Mouse (Mus musculus) C2C12 (cell line): ENCODE measurements around the gene Helb. TPM values are rescaled to one million over a fixed set of nuclear protein-coding genes. Genes with fewer than 3 reads are reported as not detected.

ENCODE experiments used
- H3K27me3 ChIP-seq: one replicate; pipeline ENCODE4 v1.6.1; 2011; ENCODE audit not compliant: control insufficient read depth, insufficient read depth, insufficient read length
- H3K36me3 ChIP-seq: one replicate; pipeline ENCODE4 v1.6.1; 2011; ENCODE audit not compliant: control insufficient read depth, insufficient read depth
- H3K4me3 ChIP-seq: one replicate; pipeline ENCODE4 v1.5.1; 2011; ENCODE audit warnings: mild to moderate bottlenecking, control low read depth; ENCODE audit not compliant: poor library complexity, insufficient read depth, severe bottlenecking
- H3K79me2 ChIP-seq: one replicate; pipeline ENCODE4 v1.6.1; 2011; ENCODE audit not compliant: control insufficient read depth, insufficient read depth
- H3K79me3 ChIP-seq: one replicate; pipeline ENCODE4 v1.6.1; 2011; ENCODE audit warnings: low read depth, control low read depth
- H3ac ChIP-seq: one replicate; pipeline ENCODE3; 2011; ENCODE audit warnings: low read depth; ENCODE audit not compliant: control insufficient read depth, insufficient read length
- CEBPB ChIP-seq: IDR thresholded peaks from one replicate; pipeline ENCODE4 v1.6.1; 2011; ENCODE audit warnings: low read depth, mild to moderate bottlenecking, control low read depth, moderate library complexity
- CTCF ChIP-seq: IDR thresholded peaks from one replicate; pipeline ENCODE4 v1.5.1; 2011; ENCODE audit not compliant: control insufficient read depth, insufficient read depth, insufficient read length
- FOSL1 ChIP-seq: IDR thresholded peaks from one replicate; pipeline ENCODE4 v1.8.0; 2011; ENCODE audit warnings: mild to moderate bottlenecking, low read length; ENCODE audit not compliant: poor library complexity, insufficient read depth, severe bottlenecking
- MAX ChIP-seq: IDR thresholded peaks from one replicate; pipeline ENCODE4 v1.6.1; 2011; ENCODE audit warnings: mild to moderate bottlenecking, control low read depth
- MYOD1 ChIP-seq: IDR thresholded peaks from one replicate; pipeline ENCODE4 v1.6.1; 2011; ENCODE audit warnings: low read depth; ENCODE audit not compliant: control insufficient read depth, insufficient read length
- MYOG ChIP-seq: IDR thresholded peaks from one replicate; pipeline ENCODE4 v1.6.1; 2011; ENCODE audit not compliant: control insufficient read depth, insufficient read length; ENCODE audit errors: extremely low read depth
- USF1 ChIP-seq: IDR thresholded peaks from one replicate; pipeline ENCODE4 v1.6.1; 2011; ENCODE audit warnings: low read depth, mild to moderate bottlenecking, control low read depth, moderate library complexity
- polyA plus RNA-seq: library from polyadenylated mRNA; unstranded; fragments of >200 nt; fragmentation: generic; extraction: Trizol; gene quantifications from one replicate; pipeline ENCODE4 v1.2.1, GENCODE M21; 2012; ENCODE audit warnings: missing spikeins

Gene Helb
- polyA plus RNA-seq, 1 experiment, result 4.4 TPM

GRCm38 (mm10) chr10:120100806-120101205 lies 12.0 kb downstream of the Helb start:
- no peaks in the 10 kb centered on the region for H3K27me3 ChIP-seq
- no peak for TF ChIP-seq MYOD1
- TF ChIP-seq MAX, result no peak
- no peak for TF ChIP-seq USF1
- no peak for TF ChIP-seq MYOG
- TF ChIP-seq CTCF, result no peak
- no peak for TF ChIP-seq CEBPB
- TF ChIP-seq FOSL1, result no peak
- H3ac ChIP-seq, result no peak overlapping the region
- H3K79me3 ChIP-seq, result no peaks in the 10 kb centered on the region
- no peaks in the 10 kb centered on the region for H3K79me2 ChIP-seq
- no peak overlapping the region for H3K4me3 ChIP-seq
- peaks cover 77% of the 10 kb centered on the region for H3K36me3 ChIP-seq

GRCm38 (mm10) chr10:120097564-120097963 lies 15.2 kb downstream of the Helb start:
- H3K79me3 ChIP-seq, result no peaks in the 10 kb centered on the region
- TF ChIP-seq USF1 (no peak), FOSL1 (no peak), CEBPB (no peak), MYOD1 (no peak), MYOG (no peak), MAX (no peak), CTCF (no peak)
- no peaks in the 10 kb centered on the region for H3K79me2 ChIP-seq
- no peak overlapping the region for H3ac ChIP-seq
- H3K36me3 ChIP-seq, result peaks cover 63% of the 10 kb centered on the region
- no peak overlapping the region for H3K4me3 ChIP-seq
- no peaks in the 10 kb centered on the region for H3K27me3 ChIP-seq

GRCm38 (mm10) chr10:120095716-120096115 lies 17.1 kb downstream of the Helb start:
- TF ChIP-seq MYOG (no peak), USF1 (no peak), MYOD1 (no peak), FOSL1 (no peak), MAX (no peak), CEBPB (no peak)
- Histone ChIP-seq H3K36me3 (peaks cover 58% of the 10 kb centered on the region), H3K79me3 (no peaks in the 10 kb centered on the region), H3K4me3 (no peak overlapping the region), H3K79me2 (no peaks in the 10 kb centered on the region), H3ac (no peak overlapping the region), H3K27me3 (no peaks in the 10 kb centered on the region)

GRCm38 (mm10) chr10:120095136-120095535 lies 17.7 kb downstream of the Helb start:
- H3K36me3 ChIP-seq, result peaks cover 52% of the 10 kb centered on the region
- H3K79me3 ChIP-seq, result no peaks in the 10 kb centered on the region
- H3K27me3 ChIP-seq, result no peaks in the 10 kb centered on the region
- no peak overlapping the region for H3ac ChIP-seq
- no peak overlapping the region for H3K4me3 ChIP-seq
- H3K79me2 ChIP-seq, result no peaks in the 10 kb centered on the region
- TF ChIP-seq CEBPB, result no peak
- no peak for TF ChIP-seq MAX
- no peak for TF ChIP-seq FOSL1
- TF ChIP-seq USF1, result no peak
- no peak for TF ChIP-seq MYOG
- no peak for TF ChIP-seq MYOD1

- H3K27me3 ChIP-seq, result no peaks in the 10 kb centered on the region
- no peak overlapping the region for H3ac ChIP-seq
- H3K79me3 ChIP-seq, result no peaks in the 10 kb centered on the region
- H3K79me2 ChIP-seq, result no peaks in the 10 kb centered on the region
- H3K36me3 ChIP-seq, result peaks cover 55% of the 10 kb centered on the region
- TF ChIP-seq CTCF (no peak), USF1 (no peak), MAX (no peak), FOSL1 (no peak), MYOD1 (no peak), CEBPB (no peak), MYOG (no peak)
- no peak overlapping the region for H3K4me3 ChIP-seq
Measured at GRCm38 (mm10) chr10:120092548-120092947, 20.2 kb downstream of the Helb start.

GRCm38 (mm10) chr10:120077850-120078249 lies 34.9 kb downstream of the Helb start:
- H3K27me3 ChIP-seq, result no peaks in the 10 kb centered on the region
- H3K79me3 ChIP-seq, result no peaks in the 10 kb centered on the region
- H3ac ChIP-seq, result no peak overlapping the region
- TF ChIP-seq CTCF, result no peak
- TF ChIP-seq MAX, result no peak
- no peak for TF ChIP-seq FOSL1
- TF ChIP-seq CEBPB, result no peak
- TF ChIP-seq USF1, result no peak
- TF ChIP-seq MYOD1, result no peak
- no peak for TF ChIP-seq MYOG
- H3K79me2 ChIP-seq, result no peaks in the 10 kb centered on the region
- H3K36me3 ChIP-seq, result no peaks in the 10 kb centered on the region
- no peak overlapping the region for H3K4me3 ChIP-seq

- Histone ChIP-seq H3K79me2 (no peaks in the 10 kb centered on the region), H3K36me3 (no peaks in the 10 kb centered on the region), H3K79me3 (no peaks in the 10 kb centered on the region), H3K4me3 (no peak overlapping the region), H3K27me3 (no peaks in the 10 kb centered on the region), H3ac (no peak overlapping the region)
- TF ChIP-seq CEBPB (no peak), MYOG (no peak), MAX (no peak), USF1 (no peak), FOSL1 (no peak), MYOD1 (no peak)
Measured at GRCm38 (mm10) chr10:120066319-120066718, 46.5 kb downstream of the Helb start.
